Mouse (Mus musculus): ENCODE measurements around the gene Pcdh15. TPM values are rescaled to one million over a fixed set of nuclear protein-coding genes. Genes with fewer than 3 reads are reported as not detected.

Pcdh15 gene
- total and polyA plus RNA-seq, 3 experiments: not detected

DNA sequence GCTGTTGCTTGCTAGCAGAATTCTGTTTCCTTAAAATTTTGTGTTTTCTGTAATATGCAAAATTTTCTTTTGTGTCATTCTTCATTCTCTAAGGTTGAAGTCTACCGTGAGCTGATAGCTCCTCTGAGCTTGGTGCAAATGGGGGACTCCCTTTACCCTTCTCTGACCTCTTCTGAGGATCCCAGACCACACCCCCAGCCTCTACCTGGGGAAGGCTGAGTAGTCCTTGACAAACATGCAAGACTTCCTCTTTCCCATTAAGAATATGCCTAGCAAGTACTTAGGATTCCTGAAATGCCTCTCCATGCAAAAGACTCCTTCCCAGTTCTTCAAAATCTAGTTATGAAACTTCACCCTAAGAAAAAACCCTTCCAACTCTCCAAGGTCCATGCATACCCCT is 808.5 kb downstream of the Pcdh15 start:
- H3K4me3 ChIP-seq (ENCODE audit: control insufficient read depth in 1 of 2, insufficient read depth in 1 of 2, low read depth in 2 of 2, low read length in 2 of 2): no peak overlapping the region
- no peaks in the 10 kb centered on the region for H3K4me1 ChIP-seq (ENCODE audit: control insufficient read depth in 1 of 2, insufficient read depth in 2 of 2, low read length in 2 of 2)
- H3K36me3 ChIP-seq (ENCODE audit: control insufficient read depth in 1 of 2, insufficient read depth in 2 of 2, low read length in 2 of 2): no peaks in the 10 kb centered on the region
- H3K27ac ChIP-seq (ENCODE audit: control insufficient read depth, low read depth, low read length): no peak overlapping the region
- H3K27me3 ChIP-seq (ENCODE audit: control insufficient read depth in 1 of 2, insufficient read depth in 2 of 2, low read length in 2 of 2): no peaks in the 10 kb centered on the region
- no peaks in the 10 kb centered on the region for H3K9me3 ChIP-seq (replicated peaks; ENCODE audit: insufficient read depth, low read length)
- no peak for DNase-seq (ENCODE audit: low read depth, low spot score)
- TF ChIP-seq ZC3H11A (IDR thresholded peaks at IDR 0.05; ENCODE audit: low read depth, low read length) (no peak), MAX (IDR thresholded peaks at IDR 0.05; ENCODE audit: low read length) (no peak), MAFK (IDR thresholded peaks at IDR 0.05; ENCODE audit: borderline replicate concordance, low read depth, low read length) (no peak), GABPA (IDR thresholded peaks at IDR 0.05; ENCODE audit: low read depth, low read length) (no peak), EP300 (IDR thresholded peaks at IDR 0.05; ENCODE audit: low read depth in 1 of 2, low read length in 2 of 2) (no peak), ZNF384 (IDR thresholded peaks at IDR 0.05; ENCODE audit: low read depth, low read length) (no peak), MAZ (IDR thresholded peaks at IDR 0.05; ENCODE audit: low read depth, low read length) (no peak), BHLHE40 (IDR thresholded peaks at IDR 0.05; ENCODE audit: borderline replicate concordance, low read depth, low read length) (no peak), ETS1 (IDR thresholded peaks at IDR 0.05; ENCODE audit: low read depth, low read length) (no peak), USF2 (IDR thresholded peaks at IDR 0.05; ENCODE audit: borderline replicate concordance in 1 of 2, insufficient read depth in 1 of 2, low read depth in 1 of 2, low read length in 2 of 2) (no peak), UBTF (IDR thresholded peaks at IDR 0.05; ENCODE audit: borderline replicate concordance, insufficient read depth, low read depth, low read length) (no peak)
- no peaks in the 10 kb centered on the region for H3K79me2 ChIP-seq (ENCODE audit: control insufficient read depth, insufficient read depth, low read length, poor library complexity)
- H3K9ac ChIP-seq (ENCODE audit: control insufficient read depth, low read depth, low read length, poor library complexity, severe bottlenecking): no peak overlapping the region

DNA sequence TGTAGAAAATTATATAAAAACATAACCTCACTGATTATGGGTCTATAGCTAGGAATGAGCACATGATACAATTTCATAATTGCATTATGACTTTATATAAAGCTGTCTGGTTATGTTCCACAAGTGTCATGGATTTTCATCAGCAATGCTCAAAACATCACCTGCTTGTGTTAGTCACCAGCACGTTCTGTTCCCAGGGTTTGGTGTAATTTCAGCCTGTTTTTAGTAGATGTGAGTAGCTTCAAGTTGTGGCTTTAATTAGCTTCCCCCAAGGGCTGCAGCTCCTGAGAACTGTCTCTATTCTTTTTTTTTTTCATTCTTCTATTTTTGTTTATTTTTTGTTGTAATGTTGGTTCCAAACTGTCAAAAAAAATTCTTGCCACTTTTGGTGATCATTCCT is 809.4 kb downstream of the Pcdh15 start:
- Histone ChIP-seq H3K9ac (ENCODE audit: control insufficient read depth, low read depth, low read length, poor library complexity, severe bottlenecking) (no peak overlapping the region), H3K27me3 (ENCODE audit: control insufficient read depth in 1 of 2, insufficient read depth in 2 of 2, low read length in 2 of 2) (no peaks in the 10 kb centered on the region), H3K4me1 (ENCODE audit: control insufficient read depth in 1 of 2, insufficient read depth in 2 of 2, low read length in 2 of 2) (no peaks in the 10 kb centered on the region), H3K27ac (ENCODE audit: control insufficient read depth, low read depth, low read length) (no peak overlapping the region), H3K36me3 (ENCODE audit: control insufficient read depth in 1 of 2, insufficient read depth in 2 of 2, low read length in 2 of 2) (no peaks in the 10 kb centered on the region), H3K9me3 (replicated peaks; ENCODE audit: insufficient read depth, low read length) (no peaks in the 10 kb centered on the region), H3K4me3 (ENCODE audit: control insufficient read depth in 1 of 2, insufficient read depth in 1 of 2, low read depth in 2 of 2, low read length in 2 of 2) (no peak overlapping the region), H3K79me2 (ENCODE audit: control insufficient read depth, insufficient read depth, low read length, poor library complexity) (no peaks in the 10 kb centered on the region)
- no peak for DNase-seq (ENCODE audit: low read depth, low spot score)
- no peak for TF ChIP-seq ETS1 (IDR thresholded peaks at IDR 0.05; ENCODE audit: low read depth, low read length)
- no peak for TF ChIP-seq RCOR1 (IDR thresholded peaks at IDR 0.05; ENCODE audit: low read depth, low read length)
- TF ChIP-seq E2F4 (IDR thresholded peaks at IDR 0.05; ENCODE audit: borderline replicate concordance, low read depth, low read length): no peak
- TF ChIP-seq USF1 (IDR thresholded peaks at IDR 0.05; ENCODE audit: low read depth, low read length): no peak

DNA sequence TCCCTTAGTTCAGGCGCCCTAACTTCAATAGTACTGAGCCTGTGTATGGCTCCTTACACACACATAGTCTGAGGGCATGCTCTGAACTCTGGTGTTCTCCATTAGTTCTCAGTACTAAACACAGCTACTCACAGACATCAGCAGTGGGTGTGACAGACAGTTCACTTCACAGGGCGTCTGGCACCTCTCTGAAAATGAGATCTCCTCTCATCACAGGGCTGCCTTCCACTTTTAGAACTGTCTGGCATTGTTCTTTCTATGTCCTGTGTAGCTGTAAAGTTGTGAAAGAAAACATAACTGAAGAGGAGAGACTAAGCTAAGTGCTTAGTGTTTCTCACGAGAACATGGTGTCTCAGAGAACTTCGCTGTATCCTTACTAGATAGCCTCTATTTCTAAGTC is 816.0 kb downstream of the Pcdh15 start:
- H3K9ac ChIP-seq (ENCODE audit: control insufficient read depth, low read depth, low read length, poor library complexity, severe bottlenecking): no peak overlapping the region
- TF ChIP-seq RCOR1 (IDR thresholded peaks at IDR 0.05; ENCODE audit: low read depth, low read length): no peak
- TF ChIP-seq USF2 (IDR thresholded peaks at IDR 0.05; ENCODE audit: borderline replicate concordance in 1 of 2, insufficient read depth in 1 of 2, low read depth in 1 of 2, low read length in 2 of 2): no peak
- no peak for TF ChIP-seq POLR2AphosphoS5 (IDR thresholded peaks at IDR 0.05; ENCODE audit: borderline replicate concordance, low read depth, low read length)
- TF ChIP-seq TAL1 (IDR thresholded peaks at IDR 0.05; ENCODE audit: low read length): no peak
- TF ChIP-seq CHD2 (IDR thresholded peaks at IDR 0.05; ENCODE audit: low read length): no peak
- TF ChIP-seq MXI1 (IDR thresholded peaks at IDR 0.05; ENCODE audit: low read depth, low read length): no peak
- TF ChIP-seq SMC3 (IDR thresholded peaks at IDR 0.05; ENCODE audit: low read depth, low read length): no peak
- TF ChIP-seq ZNF384 (IDR thresholded peaks at IDR 0.05; ENCODE audit: low read depth, low read length): no peak
- TF ChIP-seq POLR2A (IDR thresholded peaks at IDR 0.05; ENCODE audit: control insufficient read depth in 1 of 2, insufficient read depth in 1 of 2, low read depth in 1 of 2, low read length in 2 of 2, poor library complexity in 1 of 2): no peak
- no peak for TF ChIP-seq USF1 (IDR thresholded peaks at IDR 0.05; ENCODE audit: low read depth, low read length)
- no peak for TF ChIP-seq ELF1 (IDR thresholded peaks at IDR 0.05; ENCODE audit: low read depth, low read length)
- no peak for TF ChIP-seq POLR2AphosphoS2 (IDR thresholded peaks at IDR 0.05; ENCODE audit: low read length)
- no peak for TF ChIP-seq GABPA (IDR thresholded peaks at IDR 0.05; ENCODE audit: low read depth, low read length)
- no peak for TF ChIP-seq MEF2A (IDR thresholded peaks at IDR 0.05; ENCODE audit: extremely low read depth, insufficient replicate concordance, low read depth, low read length, poor library complexity, severe bottlenecking)
- no peak for TF ChIP-seq ZC3H11A (IDR thresholded peaks at IDR 0.05; ENCODE audit: low read depth, low read length)
- no peak for TF ChIP-seq HCFC1 (IDR thresholded peaks at IDR 0.05; ENCODE audit: low read depth, low read length)
- no peak for TF ChIP-seq MAFK (IDR thresholded peaks at IDR 0.05; ENCODE audit: borderline replicate concordance, low read depth, low read length)
- TF ChIP-seq TBP (IDR thresholded peaks at IDR 0.05; ENCODE audit: low read depth, low read length): no peak
- no peaks in the 10 kb centered on the region for H3K9me3 ChIP-seq (replicated peaks; ENCODE audit: insufficient read depth, low read length)
- no peak overlapping the region for H3K27ac ChIP-seq (ENCODE audit: control insufficient read depth, low read depth, low read length)
- H3K27me3 ChIP-seq (ENCODE audit: control insufficient read depth in 1 of 2, insufficient read depth in 2 of 2, low read length in 2 of 2): no peaks in the 10 kb centered on the region
- H3K4me3 ChIP-seq (ENCODE audit: control insufficient read depth in 1 of 2, insufficient read depth in 1 of 2, low read depth in 2 of 2, low read length in 2 of 2): no peak overlapping the region
- H3K4me1 ChIP-seq (ENCODE audit: control insufficient read depth in 1 of 2, insufficient read depth in 2 of 2, low read length in 2 of 2): no peaks in the 10 kb centered on the region
- H3K36me3 ChIP-seq (ENCODE audit: control insufficient read depth in 1 of 2, insufficient read depth in 2 of 2, low read length in 2 of 2): no peaks in the 10 kb centered on the region
- no peaks in the 10 kb centered on the region for H3K79me2 ChIP-seq (ENCODE audit: control insufficient read depth, insufficient read depth, low read length, poor library complexity)
- DNase-seq (ENCODE audit: low read depth, low spot score): no peak

Data from MEL (cell line).